ENCODE assay signal across 8 mouse cellular contexts in the genomic region with DNA sequence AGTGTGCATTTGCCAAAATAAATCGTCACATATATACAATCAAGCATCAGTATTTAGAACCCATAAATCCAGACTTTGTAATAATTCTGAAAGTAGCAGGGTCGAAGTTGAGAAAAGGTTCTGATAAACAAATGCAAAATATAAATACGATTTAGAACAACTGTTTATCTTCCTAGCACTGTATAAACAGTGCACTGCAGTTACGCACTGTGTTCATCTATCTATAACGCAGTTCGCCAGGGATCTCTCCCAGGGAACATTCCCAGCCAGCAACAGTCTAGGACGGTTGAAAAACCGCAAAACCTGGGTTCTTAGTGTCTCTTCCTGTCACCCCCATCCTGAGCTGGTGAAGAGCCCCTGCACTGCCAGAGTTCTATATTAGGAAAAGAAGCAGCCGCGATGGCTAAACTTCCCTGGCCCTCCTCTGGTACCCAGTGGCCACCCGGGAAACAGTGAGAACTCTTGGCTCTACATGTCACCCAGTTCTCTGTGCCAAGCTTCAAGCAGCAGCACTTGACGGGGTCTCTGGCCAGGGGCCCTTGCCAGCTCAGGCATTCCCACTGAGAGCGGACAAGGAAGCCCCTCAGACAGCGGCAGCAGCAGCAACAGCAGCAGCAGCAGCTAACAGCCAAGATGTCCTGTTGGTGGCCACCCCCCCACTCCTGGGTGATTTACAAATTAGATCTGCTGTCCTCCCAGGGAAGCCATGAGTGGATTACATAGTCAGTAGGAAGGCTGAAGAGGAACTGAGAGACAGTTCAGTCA. TPM values are rescaled to one million over a fixed set of nuclear protein-coding genes. Genes with fewer than 3 reads are reported as not detected.
A peak's percentile ranks its signal among the peaks of the same experiment; 100 is the strongest.
DNase-seq lines count a peak whose midpoint lies in the region; ATAC-seq and TF ChIP-seq lines count a peak whose summit lies in the region.

No protein-coding gene starts in this region.

- H3K4me3 ChIP-seq in heart, embryonic 12.5 days, result no peak overlapping the region; the same call in 1 of the 2 replicates
- no peak overlapping the region for H3K4me3 ChIP-seq in midbrain, embryonic 13.5 days (replicated peaks)
- H3K4me3 ChIP-seq in left cerebral cortex, adult 2 months, result no peak overlapping the region

- H3K4me1 ChIP-seq in heart, embryonic 12.5 days (replicated peaks), result peaks cover 98% of the 10 kb centered on the region
- peaks cover 37% of the 10 kb centered on the region for H3K4me1 ChIP-seq in midbrain, embryonic 13.5 days (replicated peaks)

- H3K36me3 ChIP-seq in heart, embryonic 12.5 days, result peaks cover 7% of the 10 kb centered on the region
- no peaks in the 10 kb centered on the region for H3K36me3 ChIP-seq in midbrain, embryonic 13.5 days

- peak overlapping the region; percentile 90 for H3K27ac ChIP-seq in heart, embryonic 12.5 days (ENCODE audit: poor library complexity, severe bottlenecking)
- H3K27ac ChIP-seq in midbrain, embryonic 13.5 days, result peak overlapping the region; percentile 54
- H3K27ac ChIP-seq in left cerebral cortex, adult 2 months, result no peak overlapping the region

- H3K27me3 ChIP-seq in heart, embryonic 12.5 days (replicated peaks), result no peaks in the 10 kb centered on the region
- no peaks in the 10 kb centered on the region for H3K27me3 ChIP-seq in midbrain, embryonic 13.5 days

- no peak for TF ChIP-seq CTCF in left cerebral cortex, adult 2 months (IDR thresholded peaks at IDR 0.05)

- no peak for ATAC-seq in heart, embryonic 12.5 days (ENCODE audit: insufficient number of reproducible peaks, low FRiP score)
- no peak for ATAC-seq in midbrain, embryonic 13.5 days
- ATAC-seq in activated CD4-positive, CD25-positive, alpha-beta regulatory T cell, adult 4 months, result no peak

- intact Hi-C loops in left cerebral cortex, postnatal 4 days (cut with DNase I), result no loop called here
- intact Hi-C loops in left cerebral cortex, adult 2 months (cut with DNase I), result no loop called here

- peak overlapping the region; percentile 51 for H3K9ac ChIP-seq in heart, embryonic 12.5 days
- H3K9ac ChIP-seq in midbrain, embryonic 13.5 days (replicated peaks), result no peak overlapping the region

- WGBS in heart, embryonic 12.5 days, result 51% methylated on average over 14 of the region's 14 CpGs
- WGBS in midbrain, embryonic 13.5 days, result 84% methylated on average over 14 of the region's 14 CpGs

- peak overlapping the region; percentile 55 for H3K4me2 ChIP-seq in heart, embryonic 12.5 days
- H3K4me2 ChIP-seq in midbrain, embryonic 13.5 days (replicated peaks), result no peak overlapping the region

- no peaks in the 10 kb centered on the region for H3K9me3 ChIP-seq in heart, embryonic 12.5 days (replicated peaks)
- H3K9me3 ChIP-seq in midbrain, embryonic 13.5 days, result no peaks in the 10 kb centered on the region

- DNase-seq in cerebellum, adult 11-12 months, result peak; percentile 16
- no peak for DNase-seq in cerebellum, adult 11 months
- DNase-seq in left cerebral cortex, postnatal 4 days, result peak; percentile 78
- no peak for DNase-seq in left cerebral cortex, adult 9 months (ENCODE audit: low spot score in 2 of 2)
- DNase-seq in left cerebral cortex, adult 2 months (ENCODE audit: extremely low spot score in 1 of 2, low spot score in 2 of 2), result no peak

RNA-seq across cellular contexts. Expression of a gene that starts 54.3 kb away (rescaled TPM):
- 1 to 10 TPM; 2.0 to 2.3 TPM for total RNA-seq in left cerebral cortex, postnatal 4 days (2021)
- polyA plus RNA-seq in heart, embryonic 12.5 days (2016; fragmentation: Nextera tagmentation; extraction: Ambion mirVana), result 56.2 and 62.8 TPM in 2 replicates
- polyA plus RNA-seq in midbrain, embryonic 13.5 days (2015; fragmentation: Nextera tagmentation; extraction: Ambion mirVana), result 1.2 and 2.4 TPM in 2 replicates
- polyA plus RNA-seq in activated CD4-positive, CD25-positive, alpha-beta regulatory T cell, adult 4 months (2017; shearing (Covaris generic)), result not detected
- total RNA-seq in left cerebral cortex, adult 2 months (2021), result 1 to 10 TPM; 2.6 to 2.8 TPM

Comparison
In these comparisons a context has a peak if more than half of its experiments do, and no peak if none do; other contexts are left out.
1. DNase-seq: peak in cerebellum, adult 11-12 months (single experiment) and left cerebral cortex, postnatal 4 days (single experiment); none in cerebellum, adult 11 months (single experiment), left cerebral cortex, adult 9 months (0 of 2) and left cerebral cortex, adult 2 months (0 of 2).
2. RNA of a gene that starts 54.3 kb away (polyA plus RNA-seq): 56.2 to 62.8 TPM in heart, embryonic 12.5 days; 1.2 to 2.4 TPM in midbrain, embryonic 13.5 days and not detected in activated CD4-positive, CD25-positive, alpha-beta regulatory T cell, adult 4 months; every median in the first group is over 10 times any median in the second.